Mouse (Mus musculus): ENCODE data around the gene Cdk14. TPM values are rescaled to one million over a fixed set of nuclear protein-coding genes. Genes with fewer than 3 reads are reported as not detected.

Gene Cdk14
- total RNA-seq, 1 experiment = 3.5 TPM

- no peaks in the 10 kb centered on the region for H3K4me1 ChIP-seq (ENCODE audit: control insufficient read depth in 2 of 2, insufficient read depth in 2 of 2, low read length in 2 of 2, poor library complexity in 1 of 2)
- no peaks in the 10 kb centered on the region for H3K36me3 ChIP-seq (ENCODE audit: control insufficient read depth, insufficient read depth, low read length, poor library complexity, severe bottlenecking)
- no peaks in the 10 kb centered on the region for H3K9me3 ChIP-seq (ENCODE audit: control insufficient read depth, insufficient read depth, low read depth, low read length)
- no peak overlapping the region for H3K4me3 ChIP-seq (ENCODE audit: insufficient read depth in 1 of 2, low read depth in 1 of 2, low read length in 2 of 2, poor library complexity in 1 of 2, severe bottlenecking in 1 of 2)
- no peak for DNase-seq (ENCODE audit: low read depth, low spot score)
- H3K27ac ChIP-seq (ENCODE audit: insufficient read depth, low read depth, low read length, poor library complexity, severe bottlenecking) = no peak overlapping the region
- in situ Hi-C loops (cut with MboI; ENCODE audit: low sequenced_read_pairs in 2 of 2, unreplicated experiment in 2 of 2) = no loop called here
- H3K9ac ChIP-seq (ENCODE audit: insufficient read depth, low read depth, low read length, poor library complexity, severe bottlenecking) = no peak overlapping the region
- no peak for TF ChIP-seq ZC3H11A (IDR thresholded peaks at IDR 0.05; ENCODE audit: borderline replicate concordance, low read depth, low read length)
- TF ChIP-seq ZNF384 (IDR thresholded peaks at IDR 0.05; ENCODE audit: low read depth, low read length) = no peak
- no peak for TF ChIP-seq HCFC1 (IDR thresholded peaks at IDR 0.05; ENCODE audit: borderline replicate concordance, insufficient read depth, low read length)
- no peak for TF ChIP-seq MAFK (IDR thresholded peaks at IDR 0.05; ENCODE audit: insufficient read depth, low read depth, low read length)
- no peak for TF ChIP-seq CHD2 (IDR thresholded peaks at IDR 0.05; ENCODE audit: low read depth, low read length)
Measured at GRCm38 (mm10) chr5:5283756-5284430, 136.2 kb downstream of the Cdk14 start.

GRCm38 (mm10) chr5:5282425-5282824 is 137.7 kb downstream of the Cdk14 start:
- Histone ChIP-seq H3K4me3 (ENCODE audit: insufficient read depth in 1 of 2, low read depth in 1 of 2, low read length in 2 of 2, poor library complexity in 1 of 2, severe bottlenecking in 1 of 2) (no peak overlapping the region), H3K36me3 (ENCODE audit: control insufficient read depth, insufficient read depth, low read length, poor library complexity, severe bottlenecking) (no peaks in the 10 kb centered on the region), H3K27ac (ENCODE audit: insufficient read depth, low read depth, low read length, poor library complexity, severe bottlenecking) (no peak overlapping the region), H3K9ac (ENCODE audit: insufficient read depth, low read depth, low read length, poor library complexity, severe bottlenecking) (no peak overlapping the region), H3K9me3 (ENCODE audit: control insufficient read depth, insufficient read depth, low read depth, low read length) (no peaks in the 10 kb centered on the region), H3K4me1 (ENCODE audit: control insufficient read depth in 2 of 2, insufficient read depth in 2 of 2, low read length in 2 of 2, poor library complexity in 1 of 2) (no peaks in the 10 kb centered on the region)
- TF ChIP-seq ZNF384 (IDR thresholded peaks at IDR 0.05; ENCODE audit: low read depth, low read length) (no peak), MAFK (IDR thresholded peaks at IDR 0.05; ENCODE audit: insufficient read depth, low read depth, low read length) (no peak), CHD2 (IDR thresholded peaks at IDR 0.05; ENCODE audit: low read depth, low read length) (no peak), HCFC1 (IDR thresholded peaks at IDR 0.05; ENCODE audit: borderline replicate concordance, insufficient read depth, low read length) (no peak), ZC3H11A (IDR thresholded peaks at IDR 0.05; ENCODE audit: borderline replicate concordance, low read depth, low read length) (no peak)
- no peak for DNase-seq (ENCODE audit: low read depth, low spot score)
- in situ Hi-C loops (cut with MboI; ENCODE audit: low sequenced_read_pairs in 2 of 2, unreplicated experiment in 2 of 2) = no loop called here

GRCm38 (mm10) chr5:5275321-5275720 is 144.8 kb downstream of the Cdk14 start:
- Histone ChIP-seq H3K27ac (ENCODE audit: insufficient read depth, low read depth, low read length, poor library complexity, severe bottlenecking) (no peak overlapping the region), H3K9ac (ENCODE audit: insufficient read depth, low read depth, low read length, poor library complexity, severe bottlenecking) (no peak overlapping the region), H3K9me3 (ENCODE audit: control insufficient read depth, insufficient read depth, low read depth, low read length) (no peaks in the 10 kb centered on the region), H3K4me1 (ENCODE audit: control insufficient read depth in 2 of 2, insufficient read depth in 2 of 2, low read length in 2 of 2, poor library complexity in 1 of 2) (no peaks in the 10 kb centered on the region), H3K4me3 (ENCODE audit: insufficient read depth in 1 of 2, low read depth in 1 of 2, low read length in 2 of 2, poor library complexity in 1 of 2, severe bottlenecking in 1 of 2) (no peak overlapping the region), H3K36me3 (ENCODE audit: control insufficient read depth, insufficient read depth, low read length, poor library complexity, severe bottlenecking) (no peaks in the 10 kb centered on the region)
- TF ChIP-seq MAFK (IDR thresholded peaks at IDR 0.05; ENCODE audit: insufficient read depth, low read depth, low read length) (peak; percentile 91), ZNF384 (IDR thresholded peaks at IDR 0.05; ENCODE audit: low read depth, low read length) (no peak)
- in situ Hi-C loops (cut with MboI; ENCODE audit: low sequenced_read_pairs in 2 of 2, unreplicated experiment in 2 of 2) = no loop called here
- DNase-seq (ENCODE audit: low read depth, low spot score) = no peak

- TF ChIP-seq ZNF384 (IDR thresholded peaks at IDR 0.05; ENCODE audit: low read depth, low read length) (no peak), CHD2 (IDR thresholded peaks at IDR 0.05; ENCODE audit: low read depth, low read length) (no peak), ZC3H11A (IDR thresholded peaks at IDR 0.05; ENCODE audit: borderline replicate concordance, low read depth, low read length) (no peak), MAFK (IDR thresholded peaks at IDR 0.05; ENCODE audit: insufficient read depth, low read depth, low read length) (no peak), HCFC1 (IDR thresholded peaks at IDR 0.05; ENCODE audit: borderline replicate concordance, insufficient read depth, low read length) (no peak)
- Histone ChIP-seq H3K27ac (ENCODE audit: insufficient read depth, low read depth, low read length, poor library complexity, severe bottlenecking) (no peak overlapping the region), H3K4me1 (ENCODE audit: control insufficient read depth in 2 of 2, insufficient read depth in 2 of 2, low read length in 2 of 2, poor library complexity in 1 of 2) (no peaks in the 10 kb centered on the region), H3K9ac (ENCODE audit: insufficient read depth, low read depth, low read length, poor library complexity, severe bottlenecking) (no peak overlapping the region), H3K4me3 (ENCODE audit: insufficient read depth in 1 of 2, low read depth in 1 of 2, low read length in 2 of 2, poor library complexity in 1 of 2, severe bottlenecking in 1 of 2) (no peak overlapping the region), H3K36me3 (ENCODE audit: control insufficient read depth, insufficient read depth, low read length, poor library complexity, severe bottlenecking) (no peaks in the 10 kb centered on the region), H3K9me3 (ENCODE audit: control insufficient read depth, insufficient read depth, low read depth, low read length) (no peaks in the 10 kb centered on the region)
- no peak for DNase-seq (ENCODE audit: low read depth, low spot score)
- in situ Hi-C loops (cut with MboI; ENCODE audit: low sequenced_read_pairs in 2 of 2, unreplicated experiment in 2 of 2) = no loop called here
Measured at GRCm38 (mm10) chr5:5274318-5274717, 145.8 kb downstream of the Cdk14 start.

GRCm38 (mm10) chr5:5266787-5267126 is 153.4 kb downstream of the Cdk14 start:
- no peak overlapping the region for H3K9ac ChIP-seq (ENCODE audit: insufficient read depth, low read depth, low read length, poor library complexity, severe bottlenecking)
- no peak for DNase-seq (ENCODE audit: low read depth, low spot score)
- H3K4me1 ChIP-seq (ENCODE audit: control insufficient read depth in 2 of 2, insufficient read depth in 2 of 2, low read length in 2 of 2, poor library complexity in 1 of 2) = no peaks in the 10 kb centered on the region
- in situ Hi-C loops (cut with MboI; ENCODE audit: low sequenced_read_pairs in 2 of 2, unreplicated experiment in 2 of 2) = no loop called here
- no peaks in the 10 kb centered on the region for H3K9me3 ChIP-seq (ENCODE audit: control insufficient read depth, insufficient read depth, low read depth, low read length)
- H3K27ac ChIP-seq (ENCODE audit: insufficient read depth, low read depth, low read length, poor library complexity, severe bottlenecking) = no peak overlapping the region
- no peak overlapping the region for H3K4me3 ChIP-seq (ENCODE audit: insufficient read depth in 1 of 2, low read depth in 1 of 2, low read length in 2 of 2, poor library complexity in 1 of 2, severe bottlenecking in 1 of 2)
- no peaks in the 10 kb centered on the region for H3K36me3 ChIP-seq (ENCODE audit: control insufficient read depth, insufficient read depth, low read length, poor library complexity, severe bottlenecking)
- TF ChIP-seq ZC3H11A (IDR thresholded peaks at IDR 0.05; ENCODE audit: borderline replicate concordance, low read depth, low read length) (no peak), HCFC1 (IDR thresholded peaks at IDR 0.05; ENCODE audit: borderline replicate concordance, insufficient read depth, low read length) (no peak), ZNF384 (IDR thresholded peaks at IDR 0.05; ENCODE audit: low read depth, low read length) (no peak), MAFK (IDR thresholded peaks at IDR 0.05; ENCODE audit: insufficient read depth, low read depth, low read length) (no peak), CHD2 (IDR thresholded peaks at IDR 0.05; ENCODE audit: low read depth, low read length) (no peak)

Data from ES-E14 (cell line).